Mouse (Mus musculus) bone marrow, adult 2 months (tissue): ENCODE results near the gene Upk1a. TPM values are rescaled to one million over a fixed set of nuclear protein-coding genes. Genes with fewer than 3 reads are reported as not detected.

ENCODE experiments used
- H3K27ac ChIP-seq: fragments of 200-500 bp; 2 replicates; pipeline ENCODE4 v1.5.1; 2012; ENCODE audit warnings: low read depth, mild to moderate bottlenecking, control low read depth, inconsistent platforms, low read length; ENCODE audit not compliant: control insufficient read depth, poor library complexity, insufficient read depth
- H3K4me1 ChIP-seq: fragments of 200-500 bp; 2 replicates; pipeline ENCODE4 v1.6.1; 2011; ENCODE audit warnings: low read length; ENCODE audit not compliant: control insufficient read depth, insufficient read depth
- H3K4me3 ChIP-seq: fragments of 200-500 bp; replicated peaks from 2 replicates; pipeline ENCODE3; 2011; ENCODE audit warnings: mild to moderate bottlenecking, low read depth, low read length, control low read depth; ENCODE audit not compliant: control insufficient read depth
- CTCF ChIP-seq: fragments of 200-500 bp; IDR thresholded peaks from 2 replicates; pipeline ENCODE4 v1.5.1; 2011; ENCODE audit warnings: low read length, control low read depth; ENCODE audit not compliant: control insufficient read depth, insufficient read depth
- POLR2A ChIP-seq: fragments of 200-500 bp; IDR thresholded peaks from 2 replicates; pipeline ENCODE4 v1.6.1; 2011; ENCODE audit warnings: low read depth, mild to moderate bottlenecking, control low read depth, low read length, borderline replicate concordance; ENCODE audit not compliant: control insufficient read depth
- WGBS: fragments of 180-500 bp; shearing (Covaris S2); methylation state at CpG from one replicate; pipeline ENCODE4 v1.1.7; 2018; 5-methylcytosine and 5-hydroxymethylcytosine counted together
- polyA plus RNA-seq: library from polyadenylated mRNA; stranded (reverse); fragments of >200 nt; gene quantifications from 2 replicates; pipeline ENCODE4 v1.2.4, GENCODE M21; 2011; ENCODE audit warnings: low replicate concordance; ENCODE audit not compliant: missing spikeins, insufficient read depth, insufficient read length

Gene Upk1a
- polyA plus RNA-seq, 1 experiment, result 1.4 TPM

DNA sequence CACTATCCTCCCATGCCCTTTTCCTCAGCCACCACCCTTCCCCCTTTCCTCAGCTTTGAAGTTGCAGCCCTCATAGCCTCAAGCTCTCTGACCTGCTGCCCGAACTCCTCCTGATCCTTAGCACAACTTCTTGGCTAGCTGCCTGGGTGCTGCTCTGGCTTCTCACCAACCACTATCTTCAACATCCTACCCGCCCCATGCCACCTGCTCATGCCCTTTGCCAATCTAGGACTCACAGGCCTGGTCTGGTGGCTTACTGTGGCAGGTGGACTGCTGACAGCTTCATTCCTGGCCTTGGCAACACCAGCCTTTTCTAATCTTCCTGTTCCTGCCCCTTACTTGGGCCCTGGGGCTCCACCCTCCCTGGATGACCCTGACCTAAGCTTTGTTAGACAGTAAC is 39.7 kb downstream of the Upk1a start:
- 62% methylated on average over 2 of the region's 2 CpGs for WGBS
- no peak overlapping the region for H3K4me3 ChIP-seq
- peak overlapping the region; percentile 61 for H3K27ac ChIP-seq
- no peak for TF ChIP-seq POLR2A
- TF ChIP-seq CTCF, result no peak
- H3K4me1 ChIP-seq, result no peaks in the 10 kb centered on the region; the same call in 1 of the 2 replicates

DNA sequence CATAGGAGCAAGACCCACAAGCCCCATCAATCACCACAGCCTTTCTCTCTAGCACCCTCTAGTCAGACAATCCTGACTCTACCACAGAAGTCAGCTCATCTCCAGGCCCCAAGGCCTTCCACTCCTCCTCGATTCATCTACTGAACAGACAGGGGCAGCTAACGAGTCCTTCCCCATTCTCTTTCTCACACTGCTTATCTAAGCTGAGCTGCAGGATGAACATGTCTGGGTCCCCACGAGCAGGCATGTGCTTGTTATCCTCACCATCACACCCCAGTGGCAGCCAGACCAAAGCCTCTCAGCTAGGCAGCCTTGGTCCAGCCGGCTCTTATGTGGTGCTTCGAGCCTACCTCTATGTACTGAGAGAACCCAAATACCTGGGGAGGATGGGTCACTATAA is 40.3 kb downstream of the Upk1a start:
- Histone ChIP-seq H3K4me1 (no peaks in the 10 kb centered on the region; the same call in 1 of the 2 replicates), H3K4me3 (no peak overlapping the region), H3K27ac (peak overlapping the region; percentile 61)
- WGBS, result 60% methylated on average over 5 of the region's 5 CpGs
- TF ChIP-seq POLR2A, result no peak
- no peak for TF ChIP-seq CTCF

DNA sequence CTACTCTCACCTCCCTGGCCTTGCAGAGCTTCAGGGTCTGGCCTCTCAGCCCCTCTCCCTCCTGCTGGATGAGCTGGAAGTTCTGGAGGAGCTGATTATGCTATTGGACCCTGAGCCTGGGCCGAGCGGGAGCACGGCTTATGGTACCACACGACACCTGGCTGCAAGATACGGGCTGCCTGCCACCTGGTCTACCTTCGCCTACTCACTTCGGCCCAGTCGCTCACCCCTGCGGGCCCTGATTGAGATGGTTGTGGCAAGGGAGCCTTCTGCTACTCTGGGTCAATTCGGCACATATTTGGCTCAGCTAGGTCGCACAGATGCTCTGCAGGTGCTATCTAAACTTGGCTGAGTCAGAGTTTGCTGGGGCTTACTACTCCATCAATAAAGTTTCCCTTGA is 45.1 kb downstream of the Upk1a start:
- Histone ChIP-seq H3K27ac (no peak overlapping the region), H3K4me1 (peaks cover 2% of the 10 kb centered on the region; the same call in 1 of the 2 replicates), H3K4me3 (no peak overlapping the region)
- 91% methylated on average over 11 of the region's 11 CpGs for WGBS
- TF ChIP-seq CTCF, result no peak
- no peak for TF ChIP-seq POLR2A

DNA sequence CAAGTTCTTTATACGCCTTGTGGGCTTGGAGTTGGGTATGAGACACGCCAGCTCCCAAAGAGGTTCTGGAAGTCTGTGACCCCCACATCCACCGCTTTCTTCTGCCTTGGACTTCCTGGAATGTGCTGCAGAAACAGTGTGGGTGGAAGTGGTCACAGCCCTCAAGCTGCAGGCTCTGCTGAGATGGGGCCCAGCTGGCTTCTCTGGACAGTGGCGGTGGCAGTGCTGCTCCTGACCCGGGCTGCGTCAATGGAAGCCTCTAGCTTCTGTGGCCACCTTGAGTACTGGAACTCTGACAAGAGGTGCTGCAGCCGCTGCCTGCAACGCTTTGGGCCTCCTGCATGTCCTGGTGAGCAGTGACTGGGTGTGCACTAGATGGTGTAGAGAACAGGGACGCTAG is 46.6 kb downstream of the Upk1a start:
- peaks cover 2% of the 10 kb centered on the region; the same call in 1 of the 2 replicates for H3K4me1 ChIP-seq
- no peak overlapping the region for H3K4me3 ChIP-seq
- no peak overlapping the region for H3K27ac ChIP-seq
- TF ChIP-seq CTCF (no peak), POLR2A (no peak)
- 91% methylated on average over 9 of the region's 9 CpGs for WGBS

DNA sequence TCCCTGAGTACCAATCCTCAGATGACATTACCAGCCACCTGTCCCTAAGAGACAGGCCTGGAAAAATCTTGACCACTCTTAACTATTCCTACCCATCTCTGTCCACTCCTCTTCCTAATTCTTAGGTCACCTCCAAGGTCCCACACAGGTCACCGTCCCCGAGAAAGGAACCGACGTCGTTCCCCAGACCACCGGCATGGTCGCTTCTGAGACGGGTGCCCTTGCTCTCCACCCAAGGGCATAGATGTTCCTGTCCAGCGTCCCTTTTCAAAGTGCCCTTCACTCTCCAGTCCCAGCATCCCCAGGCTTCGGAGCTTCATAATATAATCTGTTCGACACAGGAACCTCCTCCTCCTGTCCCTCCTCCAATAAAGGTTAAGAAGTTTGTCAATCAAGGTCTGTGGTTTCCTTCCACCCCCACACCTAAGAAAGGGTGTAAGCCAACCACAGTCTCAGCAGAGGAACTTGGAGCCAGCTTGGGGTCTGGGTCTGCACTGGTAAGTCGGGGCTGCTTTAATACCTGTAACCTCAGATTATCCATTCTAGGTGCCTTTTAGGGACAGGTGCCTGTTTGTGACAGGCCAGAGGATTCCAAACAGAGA is 47.6 kb downstream of the Upk1a start, which contains the start of gene Igflr1:
Gene Igflr1 (plus strand): TSS at position 458 of the 602 bp plus-strand sequence.
- Histone ChIP-seq H3K4me3 (peak within 1 kb of the TSS; percentile 90), H3K27ac (no peak within 1 kb of the TSS), H3K4me1 (peaks cover 2% of the 10 kb centered on the region; the same call in 1 of the 2 replicates)
- TF ChIP-seq CTCF (no peak), POLR2A (no peak)
- 90% methylated on average over 12 of the region's 12 CpGs for WGBS

DNA sequence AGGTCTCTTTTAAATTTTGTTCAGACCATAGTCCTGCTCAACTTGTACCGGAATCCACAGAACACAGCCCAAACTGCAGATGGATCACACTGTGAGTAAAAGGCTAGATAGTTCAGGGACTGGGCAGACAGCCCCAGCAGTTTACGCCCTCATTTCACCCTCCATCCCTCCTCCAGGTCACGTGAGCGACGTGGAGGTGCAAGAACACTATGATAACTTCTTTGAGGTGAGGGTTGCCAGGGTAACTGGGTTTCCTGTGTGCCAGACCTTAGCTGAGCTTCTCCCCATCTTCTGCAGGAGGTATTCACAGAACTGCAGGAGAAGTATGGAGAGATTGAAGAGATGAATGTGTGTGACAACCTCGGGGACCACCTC is 48.8 kb downstream of the Upk1a start:
- Histone ChIP-seq H3K4me3 (peak overlapping the region; percentile 90), H3K4me1 (peaks cover 2% of the 10 kb centered on the region; the same call in 1 of the 2 replicates), H3K27ac (peak overlapping the region; percentile 86; the same call in 1 of the 2 replicates)
- WGBS, result 35% methylated on average over 6 of the region's 6 CpGs
- TF ChIP-seq POLR2A (no peak), CTCF (no peak)

DNA sequence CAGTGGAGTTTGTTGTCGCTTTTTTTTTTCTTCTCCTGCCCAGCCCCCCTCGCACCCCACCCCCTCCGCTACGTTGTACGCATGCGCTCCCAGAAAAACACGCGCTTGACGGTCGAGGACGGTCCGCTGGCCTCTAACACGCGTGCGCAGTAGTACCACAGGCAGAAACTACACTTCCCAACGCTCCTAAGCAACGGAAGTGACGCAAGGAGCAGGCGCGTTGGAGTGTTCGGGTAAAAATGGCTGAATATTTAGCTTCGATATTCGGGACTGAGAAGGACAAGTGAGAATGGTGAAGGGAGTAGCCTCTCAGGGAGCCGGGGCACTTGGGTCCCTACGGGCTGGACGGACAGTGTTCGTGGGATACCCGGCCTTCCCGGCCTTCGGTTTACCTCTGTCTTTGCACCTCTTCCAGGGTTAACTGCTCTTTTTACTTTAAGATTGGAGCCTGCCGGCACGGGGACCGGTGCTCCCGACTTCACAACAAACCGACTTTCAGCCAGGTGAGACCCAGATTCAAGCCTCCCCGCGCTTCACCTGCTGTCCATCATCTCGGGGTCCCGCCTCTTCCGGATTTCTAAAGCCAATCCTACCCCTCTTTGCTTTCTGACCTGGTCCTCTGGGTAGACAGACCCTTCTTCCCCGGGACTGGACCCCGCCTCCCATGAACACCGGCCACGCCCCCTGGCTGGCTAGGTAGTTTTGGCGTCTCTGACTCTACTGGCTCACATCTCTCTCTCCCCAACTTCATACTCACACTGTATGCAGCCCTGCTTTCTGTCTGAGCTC is 49.3 kb downstream of the Upk1a start, which contains the start of the genes U2af1l4, Gm49396 and Psenen:
Gene U2af1l4 (plus strand): TSS at position 185 of the 789 bp plus-strand sequence.
Gene Gm49396 (plus strand): TSS at position 228 of the 789 bp plus-strand sequence.
Gene Psenen (minus strand): TSS at position 511 of the 789 bp plus-strand sequence.
- peak within 1 kb of the TSS; percentile 90 for H3K4me3 ChIP-seq
- H3K4me1 ChIP-seq, result peaks cover 3% of the 10 kb centered on the region; the same call in 1 of the 2 replicates
- under 1% methylated on average over 45 of the region's 45 CpGs for WGBS

More for the DNA sequence above, 49.3 kb downstream of the Upk1a start, which contains the start of the genes U2af1l4, Gm49396 and Psenen:
- H3K27ac ChIP-seq, result peak within 1 kb of the TSS; percentile 86
- TF ChIP-seq POLR2A, result peak; percentile 31; the same call in 1 of the 2 replicates
- no peak for TF ChIP-seq CTCF
